Mouse (Mus musculus): ENCODE data around the gene Galr2. TPM values are rescaled to one million over a fixed set of nuclear protein-coding genes. Genes with fewer than 3 reads are reported as not detected.
"Not testable (repeated sequence)": the region's sequence is repeated elsewhere in the genome, so short reads cannot be mapped to it uniquely, and the experiment has no call there.

Galr2 gene
- polyA plus RNA-seq, 1 experiment from 2014 or later, result 0.09 TPM

GRCm38 (mm10) chr11:116273469-116274044 is 7.2 kb upstream of the Galr2 start:
- Histone ChIP-seq H3K27ac (peak overlapping the region; percentile 91), H3K4me1 (peaks cover 39% of the 10 kb centered on the region), H3K9me3 (replicated peaks) (no peaks in the 10 kb centered on the region), H3K4me2 (peak overlapping the region; percentile 94), H3K9ac (peak overlapping the region; percentile 92), H3K4me3 (peak overlapping the region; percentile 91), H3K27me3 (0 out of 2 replicates have a peak, but pooled peaks cover 3% of the 10 kb centered on the region), H3K36me3 (ENCODE audit: poor library complexity, severe bottlenecking) (peaks cover 30% of the 10 kb centered on the region)
- under 1% methylated on average over 39 of the region's 39 CpGs for WGBS
- ATAC-seq, result peak; percentile 51

GRCm38 (mm10) chr11:116274045-116274666 is 6.6 kb upstream of the Galr2 start, which contains the start of gene Srp68:
Gene Srp68, minus strand, starts transcription at chr11:116274217.
- Histone ChIP-seq H3K9me3 (replicated peaks) (no peaks in the 10 kb centered on the region), H3K27ac (peak within 1 kb of the TSS; percentile 91), H3K4me1 (peaks cover 39% of the 10 kb centered on the region), H3K4me3 (peak within 1 kb of the TSS; percentile 91), H3K36me3 (ENCODE audit: poor library complexity, severe bottlenecking) (peaks cover 30% of the 10 kb centered on the region), H3K9ac (peak within 1 kb of the TSS; percentile 92), H3K27me3 (0 out of 2 replicates have a peak, but pooled peaks cover 3% of the 10 kb centered on the region), H3K4me2 (peak within 1 kb of the TSS; percentile 94)
- peak; percentile 99 for ATAC-seq
- 3% methylated on average over 32 of the region's 32 CpGs for WGBS

DNA sequence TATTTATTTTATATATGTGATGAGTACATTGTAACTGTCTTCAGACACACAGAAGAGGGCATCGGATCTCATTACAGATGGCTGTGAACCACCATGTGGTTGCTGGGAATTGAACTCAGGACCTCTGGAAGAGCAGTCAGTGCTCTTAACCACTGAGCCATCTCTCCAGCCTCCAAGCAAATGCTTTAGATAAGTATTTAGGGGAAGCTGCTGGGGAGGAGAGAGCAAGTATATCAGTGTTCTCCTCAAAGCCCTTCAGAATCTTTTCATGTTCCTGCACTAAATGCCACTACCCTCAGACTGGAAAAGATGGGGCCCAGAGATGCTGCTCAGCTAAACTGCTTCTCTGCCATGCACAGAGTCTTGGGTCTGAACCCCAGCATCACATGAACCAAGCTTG is 3.6 kb upstream of the Galr2 start:
- Histone ChIP-seq H3K27me3 (peaks cover 29% of the 10 kb centered on the region), H3K4me1 (peaks cover 28% of the 10 kb centered on the region)
- ATAC-seq; H3K27ac ChIP-seq; H3K4me3 ChIP-seq; H3K9me3 ChIP-seq (replicated peaks); H3K9ac ChIP-seq; H3K4me2 ChIP-seq; H3K36me3 ChIP-seq (ENCODE audit: poor library complexity, severe bottlenecking): not testable (repeated sequence)
- WGBS, result 91% methylated on average over 1 of the region's 1 CpGs

DNA sequence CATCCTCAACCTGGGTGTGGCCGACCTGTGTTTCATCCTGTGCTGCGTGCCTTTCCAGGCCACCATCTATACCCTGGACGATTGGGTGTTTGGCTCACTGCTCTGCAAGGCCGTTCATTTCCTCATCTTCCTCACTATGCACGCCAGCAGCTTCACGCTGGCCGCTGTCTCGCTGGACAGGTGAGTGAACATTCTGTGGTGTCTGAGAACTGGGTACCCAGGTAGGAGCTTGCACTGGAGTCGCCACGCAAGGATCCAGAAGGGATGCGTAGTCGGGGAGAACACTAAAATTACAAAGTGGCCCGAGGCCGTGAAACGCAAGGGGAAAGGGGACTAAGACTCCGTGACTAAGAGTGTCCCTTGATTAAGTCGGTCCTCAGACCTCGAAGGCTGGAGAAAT is 932 bp downstream of the Galr2 start:
- Histone ChIP-seq H3K4me1 (peaks cover 18% of the 10 kb centered on the region), H3K9ac (peak overlapping the region; percentile 45), H3K27me3 (peaks cover 67% of the 10 kb centered on the region), H3K4me3 (peak overlapping the region; percentile 26), H3K4me2 (peak overlapping the region; percentile 51), H3K27ac (no peak overlapping the region), H3K36me3 (ENCODE audit: poor library complexity, severe bottlenecking) (no peaks in the 10 kb centered on the region), H3K9me3 (replicated peaks) (no peaks in the 10 kb centered on the region)
- ATAC-seq, result no peak
- WGBS, result 3% methylated on average over 18 of the region's 18 CpGs

GRCm38 (mm10) chr11:116282089-116282488 is 1.4 kb downstream of the Galr2 start:
- Histone ChIP-seq H3K4me1 (peaks cover 18% of the 10 kb centered on the region), H3K4me3 (0 out of 2 replicates have a peak overlapping the region, but pooled peaks have one; percentile 26), H3K27ac (no peak overlapping the region), H3K36me3 (ENCODE audit: poor library complexity, severe bottlenecking) (0 out of 2 replicates have a peak, but pooled peaks cover under 1% of the 10 kb centered on the region), H3K9ac (no peak overlapping the region), H3K4me2 (no peak overlapping the region), H3K9me3 (replicated peaks) (no peaks in the 10 kb centered on the region), H3K27me3 (peaks cover 67% of the 10 kb centered on the region)
- WGBS, result 1% methylated on average over 11 of the region's 11 CpGs
- no peak for ATAC-seq

DNA sequence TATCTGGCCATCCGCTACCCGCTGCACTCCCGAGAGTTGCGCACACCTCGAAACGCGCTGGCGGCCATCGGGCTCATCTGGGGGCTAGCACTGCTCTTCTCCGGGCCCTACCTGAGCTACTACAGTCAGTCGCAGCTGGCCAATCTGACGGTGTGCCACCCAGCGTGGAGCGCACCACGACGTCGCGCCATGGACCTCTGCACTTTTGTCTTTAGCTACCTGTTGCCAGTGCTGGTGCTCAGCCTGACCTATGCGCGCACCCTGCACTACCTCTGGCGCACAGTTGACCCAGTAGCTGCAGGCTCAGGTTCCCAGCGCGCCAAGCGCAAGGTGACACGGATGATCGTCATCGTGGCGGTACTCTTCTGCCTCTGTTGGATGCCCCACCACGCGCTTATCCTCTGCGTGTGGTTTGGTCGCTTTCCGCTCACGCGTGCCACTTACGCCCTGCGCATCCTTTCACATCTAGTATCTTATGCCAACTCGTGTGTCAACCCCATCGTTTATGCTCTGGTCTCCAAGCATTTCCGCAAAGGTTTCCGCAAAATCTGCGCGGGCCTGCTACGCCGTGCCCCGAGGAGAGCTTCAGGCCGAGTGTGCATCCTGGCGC is 2.3 kb downstream of the Galr2 start:
- Histone ChIP-seq H3K27ac (no peak overlapping the region), H3K36me3 (ENCODE audit: poor library complexity, severe bottlenecking) (peaks cover 10% of the 10 kb centered on the region), H3K4me2 (no peak overlapping the region), H3K4me1 (peaks cover 18% of the 10 kb centered on the region), H3K27me3 (peaks cover 64% of the 10 kb centered on the region), H3K9me3 (replicated peaks) (no peaks in the 10 kb centered on the region), H3K9ac (no peak overlapping the region), H3K4me3 (peak overlapping the region; percentile 2; the same call in 1 of the 2 replicates)
- no peak; the same call in 1 of the 2 replicates for ATAC-seq
- WGBS, result 9% methylated on average over 48 of the region's 48 CpGs

DNA sequence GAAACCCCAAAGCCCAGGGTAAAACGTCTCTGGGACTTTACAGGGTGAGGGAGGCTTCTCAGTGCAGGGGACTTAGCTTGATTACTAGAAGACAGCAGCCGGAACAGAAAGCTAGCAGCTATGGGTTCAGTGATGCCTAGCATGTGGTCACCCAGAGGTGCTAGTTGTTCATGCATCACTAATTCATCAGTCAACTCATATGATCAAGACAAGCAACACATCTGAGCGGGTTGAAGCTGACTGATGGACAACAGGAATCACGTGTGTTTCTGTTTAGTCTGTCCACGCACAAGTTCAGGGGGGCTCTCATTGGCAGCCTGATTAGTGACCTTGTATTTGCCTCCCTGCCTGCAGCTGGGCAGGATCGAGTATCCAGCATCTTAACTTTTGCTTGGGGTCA is 3.2 kb downstream of the Galr2 start:
- H3K4me2 ChIP-seq, result no peak overlapping the region
- no peak overlapping the region for H3K9ac ChIP-seq
- H3K4me1 ChIP-seq, result peaks cover 18% of the 10 kb centered on the region
- H3K4me3 ChIP-seq, result no peak overlapping the region
- peaks cover 20% of the 10 kb centered on the region for H3K36me3 ChIP-seq (ENCODE audit: poor library complexity, severe bottlenecking)
- H3K27ac ChIP-seq, result no peak overlapping the region
- WGBS, result 69% methylated on average over 6 of the region's 6 CpGs
- no peak for ATAC-seq
- H3K9me3 ChIP-seq (replicated peaks), result no peaks in the 10 kb centered on the region
- H3K27me3 ChIP-seq, result peaks cover 64% of the 10 kb centered on the region

DNA sequence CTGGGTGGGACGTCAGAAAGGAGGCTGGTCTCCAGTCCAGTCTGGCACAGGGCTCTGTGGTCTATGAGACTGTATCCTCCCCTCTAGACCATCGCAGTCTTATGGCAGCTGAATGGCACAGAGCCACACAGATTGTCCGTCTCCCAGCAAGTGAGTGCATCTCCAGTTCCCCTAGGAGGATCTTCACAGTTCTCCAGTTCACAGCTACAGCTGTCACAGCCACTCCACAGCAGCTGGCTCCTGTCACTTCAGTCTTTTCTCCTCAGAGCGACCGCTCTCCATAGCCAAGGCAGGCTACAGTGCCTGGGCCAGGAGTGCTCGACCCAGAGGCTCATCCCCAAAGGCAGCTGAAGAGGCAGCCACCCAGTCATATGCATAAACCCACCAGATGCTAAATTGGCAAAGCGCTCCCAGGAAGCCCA is 5.0 kb downstream of the Galr2 start:
- WGBS, result 75% methylated on average over 7 of the region's 7 CpGs
- Histone ChIP-seq H3K9me3 (replicated peaks) (no peaks in the 10 kb centered on the region), H3K4me3 (no peak overlapping the region), H3K27me3 (peaks cover 51% of the 10 kb centered on the region), H3K9ac (no peak overlapping the region), H3K4me1 (peaks cover 18% of the 10 kb centered on the region), H3K36me3 (ENCODE audit: poor library complexity, severe bottlenecking) (peaks cover 38% of the 10 kb centered on the region), H3K27ac (no peak overlapping the region), H3K4me2 (no peak overlapping the region)
- no peak for ATAC-seq

DNA sequence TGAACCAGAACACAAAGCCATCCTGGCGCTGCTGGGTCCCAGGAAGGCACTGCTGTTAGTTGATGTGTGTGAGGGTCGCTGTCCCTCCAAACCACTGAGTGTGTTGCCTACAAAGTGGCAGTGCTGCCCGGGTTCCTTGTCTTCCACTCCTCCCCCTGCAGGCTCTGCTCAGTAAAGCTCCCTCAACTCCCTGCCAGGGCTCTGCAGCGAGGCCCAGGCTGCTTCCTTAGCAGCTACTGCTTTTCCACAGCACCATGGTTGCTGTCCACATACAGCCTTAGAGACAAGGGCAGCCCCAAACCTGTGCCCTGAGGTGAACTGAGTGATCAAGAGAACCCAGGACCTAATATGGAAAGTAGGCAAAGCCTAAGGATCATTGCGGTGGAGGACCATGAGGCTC is 6.6 kb downstream of the Galr2 start:
- Histone ChIP-seq H3K36me3 (ENCODE audit: poor library complexity, severe bottlenecking) (peaks cover 53% of the 10 kb centered on the region), H3K27me3 (peaks cover 36% of the 10 kb centered on the region), H3K27ac (no peak overlapping the region; the same call in 1 of the 2 replicates), H3K9ac (0 out of 2 replicates have a peak overlapping the region, but pooled peaks have one; percentile 16), H3K4me1 (0 out of 2 replicates have a peak, but pooled peaks cover 10% of the 10 kb centered on the region), H3K9me3 (replicated peaks) (no peaks in the 10 kb centered on the region), H3K4me3 (no peak overlapping the region), H3K4me2 (no peak overlapping the region)
- no peak for ATAC-seq
- WGBS, result 74% methylated on average over 5 of the region's 5 CpGs

DNA sequence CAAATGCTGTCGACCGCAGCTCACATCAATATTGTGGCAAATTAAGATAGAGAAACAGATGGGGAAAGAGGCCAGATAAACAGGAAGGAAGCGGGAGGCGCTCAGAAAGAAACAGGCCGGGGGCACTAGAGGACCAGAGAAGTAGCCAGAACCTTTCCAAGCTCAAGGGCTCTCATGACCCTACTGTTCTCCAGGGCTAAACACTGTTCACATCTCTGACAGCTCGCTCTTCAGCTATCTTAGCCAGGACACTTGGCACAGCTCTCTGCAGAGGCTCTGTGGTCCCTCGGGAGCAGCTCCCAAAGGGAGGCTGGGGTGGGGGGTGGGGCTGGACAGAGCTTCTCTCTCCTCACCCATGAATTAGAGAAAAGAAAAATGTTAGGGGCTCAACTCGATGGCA is 9.8 kb downstream of the Galr2 start:
- WGBS, result 82% methylated on average over 8 of the region's 8 CpGs
- 0 out of 2 replicates have a peak, but pooled peaks cover 5% of the 10 kb centered on the region for H3K4me1 ChIP-seq
- no peaks in the 10 kb centered on the region for H3K9me3 ChIP-seq (replicated peaks)
- H3K27ac ChIP-seq, result no peak overlapping the region
- H3K4me2 ChIP-seq, result no peak overlapping the region
- no peak overlapping the region for H3K9ac ChIP-seq
- ATAC-seq, result no peak
- no peak overlapping the region for H3K4me3 ChIP-seq
- H3K36me3 ChIP-seq (ENCODE audit: poor library complexity, severe bottlenecking), result peaks cover 85% of the 10 kb centered on the region
- H3K27me3 ChIP-seq, result peaks cover 4% of the 10 kb centered on the region; the same call in 1 of the 2 replicates

DNA sequence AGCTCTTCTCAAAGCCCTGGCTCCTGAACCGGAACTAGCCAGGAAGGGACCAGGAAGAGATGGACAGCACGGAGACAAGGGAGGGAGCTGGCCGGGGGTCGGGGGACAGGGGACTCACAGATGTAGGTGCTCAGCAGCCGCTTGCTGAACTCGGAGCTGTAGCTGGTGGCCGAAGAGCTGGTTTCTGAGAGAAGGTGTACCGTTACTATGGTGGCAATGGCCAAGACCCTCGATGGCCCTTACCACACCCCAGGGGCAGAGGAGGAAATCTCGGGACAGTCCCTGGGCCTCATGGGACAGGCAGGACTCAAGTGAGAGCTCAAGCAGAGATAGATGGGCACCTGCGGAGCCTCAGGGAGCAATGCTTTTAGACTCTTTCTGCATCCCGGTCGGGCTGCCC is 11.7 kb downstream of the Galr2 start:
- ATAC-seq, result no peak
- Histone ChIP-seq H3K36me3 (ENCODE audit: poor library complexity, severe bottlenecking) (peaks cover 99% of the 10 kb centered on the region), H3K27ac (no peak overlapping the region)

DNA sequence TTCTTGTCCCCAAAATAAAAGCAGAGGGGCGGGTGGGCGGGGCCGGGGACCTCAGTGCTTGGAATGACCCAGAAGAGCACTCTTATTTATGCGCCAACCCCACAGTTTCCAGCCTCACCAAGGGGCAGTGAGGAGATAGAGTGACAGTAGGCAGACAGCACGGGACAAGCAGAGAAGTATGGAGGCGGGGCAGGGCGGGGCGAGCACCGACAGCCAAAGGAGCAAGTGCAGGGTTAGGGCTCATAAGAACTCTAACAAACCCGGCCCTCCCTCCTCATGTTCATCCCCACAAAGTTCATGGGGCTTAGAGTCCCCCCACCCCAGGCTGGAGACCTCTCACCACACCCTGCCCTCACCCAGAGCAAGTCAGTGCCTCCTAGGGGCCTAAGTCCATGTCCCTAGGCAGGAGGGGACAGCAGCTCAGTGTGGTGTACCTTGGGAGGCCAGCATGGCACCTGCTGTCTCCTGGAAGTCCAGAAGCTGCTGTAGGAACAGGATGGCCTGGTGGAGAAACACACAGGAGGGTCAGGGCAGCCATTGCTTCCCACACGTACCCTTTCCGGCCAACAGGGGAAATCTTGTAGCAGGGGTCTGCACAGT is 12.9 kb downstream of the Galr2 start:
- no peak overlapping the region for H3K4me2 ChIP-seq
- no peaks in the 10 kb centered on the region for H3K9me3 ChIP-seq (replicated peaks)
- H3K4me3 ChIP-seq, result no peak overlapping the region
- no peaks in the 10 kb centered on the region for H3K4me1 ChIP-seq
- H3K27ac ChIP-seq, result no peak overlapping the region
- H3K27me3 ChIP-seq, result no peaks in the 10 kb centered on the region
- 85% methylated on average over 12 of the region's 12 CpGs for WGBS
- H3K36me3 ChIP-seq (ENCODE audit: poor library complexity, severe bottlenecking), result peaks cover 99% of the 10 kb centered on the region
- ATAC-seq, result no peak
- H3K9ac ChIP-seq, result no peak overlapping the region

More for the DNA sequence above, 11.7 kb downstream of the Galr2 start:
- Histone ChIP-seq H3K4me2 (no peak overlapping the region), H3K9me3 (replicated peaks) (no peaks in the 10 kb centered on the region), H3K27me3 (no peaks in the 10 kb centered on the region), H3K4me3 (no peak overlapping the region), H3K9ac (no peak overlapping the region), H3K4me1 (no peaks in the 10 kb centered on the region)
- WGBS, result 88% methylated on average over 13 of the region's 13 CpGs
